Mouse (Mus musculus): ENCODE results near the gene Ust.

Gene Ust

DNA sequence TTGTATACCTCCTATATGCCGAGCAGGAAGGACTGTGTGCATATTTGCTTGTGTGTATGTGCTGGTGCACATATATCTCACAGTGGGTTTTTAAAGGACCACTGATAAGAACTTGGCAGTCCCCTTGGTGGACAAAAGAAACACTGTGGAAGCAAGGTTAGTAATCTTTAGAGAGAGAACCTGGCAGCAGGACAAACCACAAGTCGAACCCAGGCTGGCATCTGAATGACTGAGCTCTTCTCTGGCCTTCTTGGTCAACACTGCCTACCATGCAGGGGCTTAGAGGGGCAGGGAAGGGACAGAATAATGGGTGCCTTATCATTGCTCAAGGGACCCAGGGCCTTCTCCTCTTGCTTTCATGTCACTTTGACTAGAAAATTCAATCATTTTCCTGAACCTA lies 294.0 kb downstream of the Ust start:
- DNase-seq (ENCODE audit: extremely low spot score) = no peak

DNA sequence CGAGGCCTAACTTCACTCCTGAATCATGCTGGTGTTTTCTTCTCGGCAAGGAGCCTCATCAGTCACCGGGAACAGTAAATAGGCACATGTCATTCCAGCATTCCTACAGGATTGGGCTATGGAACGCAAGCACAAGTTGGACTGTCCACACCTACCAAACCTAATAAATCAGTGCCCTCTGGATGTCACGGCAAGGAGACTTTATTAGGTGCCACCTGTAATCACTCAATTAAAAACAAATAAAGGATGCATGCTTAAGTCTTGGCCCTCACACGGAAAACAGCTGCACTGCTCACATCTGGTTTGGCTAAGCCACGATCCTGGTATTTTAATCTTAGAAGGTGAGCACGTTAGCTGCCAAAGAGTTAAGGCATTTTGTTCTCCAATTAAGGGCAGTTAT lies 294.6 kb downstream of the Ust start:
- DNase-seq (ENCODE audit: extremely low spot score) = no peak

DNA sequence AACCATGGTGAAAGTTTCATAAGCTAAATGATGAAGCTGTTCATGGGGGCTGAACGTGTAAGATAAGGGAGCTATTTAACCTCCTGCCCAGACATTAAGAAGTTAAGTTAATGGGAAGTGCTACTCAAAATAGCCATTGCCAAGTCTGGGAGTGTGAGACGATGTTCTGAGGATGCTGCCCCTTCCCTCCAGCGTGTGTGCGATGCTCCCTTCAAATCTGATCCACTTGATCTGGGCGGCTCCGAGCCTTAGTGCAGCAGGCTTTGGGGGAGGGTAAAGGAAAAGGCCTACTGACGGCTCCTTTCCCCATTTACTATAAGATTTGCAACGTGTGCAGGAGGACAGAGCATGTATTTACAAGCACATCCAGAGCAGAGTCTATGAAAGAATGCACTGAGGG lies 301.7 kb downstream of the Ust start:
- DNase-seq (ENCODE audit: extremely low spot score) = no peak

DNA sequence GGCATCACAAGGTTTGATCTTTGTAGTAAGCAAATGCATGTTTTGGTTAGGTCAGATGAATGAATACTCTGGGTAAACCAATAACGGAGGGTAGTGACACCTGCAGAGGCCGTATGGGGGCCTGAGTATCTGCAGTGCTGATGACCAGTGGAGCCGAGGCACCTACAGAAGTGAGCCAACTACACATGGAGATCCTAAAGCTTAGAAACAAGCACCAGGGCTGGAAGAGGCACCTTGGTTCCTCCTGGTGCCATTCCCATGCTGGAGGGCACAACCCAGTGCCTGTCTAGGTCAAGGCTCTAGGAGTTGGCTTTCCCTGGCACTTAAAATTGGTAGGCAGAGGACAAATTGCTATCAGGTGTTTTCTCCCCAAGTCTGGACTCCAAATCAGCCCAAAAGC lies 303.4 kb downstream of the Ust start:
- DNase-seq (ENCODE audit: extremely low spot score) = no peak

DNA sequence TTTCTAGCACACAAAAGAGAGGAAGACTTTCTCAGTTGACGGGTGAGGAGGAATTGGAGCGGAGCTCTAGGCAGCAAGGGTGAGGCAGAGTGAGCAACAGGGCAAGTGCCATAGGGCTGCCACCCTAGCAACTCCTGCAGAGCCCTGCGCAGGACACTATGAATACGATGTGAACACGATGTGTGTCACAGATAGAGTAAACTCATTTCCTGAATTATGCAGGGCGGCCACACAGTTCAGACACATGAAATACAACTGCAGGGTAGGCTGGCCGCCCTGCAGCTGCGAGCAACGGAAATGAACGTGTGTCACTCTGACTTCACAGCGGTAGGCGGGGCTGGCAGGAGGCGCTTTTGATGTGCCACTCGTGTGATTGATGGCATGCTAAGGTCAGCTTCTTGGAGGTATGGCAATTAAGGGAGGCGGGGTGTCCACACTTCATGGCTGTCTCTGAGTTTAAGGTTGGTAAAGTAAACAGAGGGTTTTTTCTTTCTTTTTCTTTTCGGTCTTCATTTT lies 304.7 kb downstream of the Ust start:
- DNase-seq (ENCODE audit: extremely low spot score) = peak; percentile 71

DNA sequence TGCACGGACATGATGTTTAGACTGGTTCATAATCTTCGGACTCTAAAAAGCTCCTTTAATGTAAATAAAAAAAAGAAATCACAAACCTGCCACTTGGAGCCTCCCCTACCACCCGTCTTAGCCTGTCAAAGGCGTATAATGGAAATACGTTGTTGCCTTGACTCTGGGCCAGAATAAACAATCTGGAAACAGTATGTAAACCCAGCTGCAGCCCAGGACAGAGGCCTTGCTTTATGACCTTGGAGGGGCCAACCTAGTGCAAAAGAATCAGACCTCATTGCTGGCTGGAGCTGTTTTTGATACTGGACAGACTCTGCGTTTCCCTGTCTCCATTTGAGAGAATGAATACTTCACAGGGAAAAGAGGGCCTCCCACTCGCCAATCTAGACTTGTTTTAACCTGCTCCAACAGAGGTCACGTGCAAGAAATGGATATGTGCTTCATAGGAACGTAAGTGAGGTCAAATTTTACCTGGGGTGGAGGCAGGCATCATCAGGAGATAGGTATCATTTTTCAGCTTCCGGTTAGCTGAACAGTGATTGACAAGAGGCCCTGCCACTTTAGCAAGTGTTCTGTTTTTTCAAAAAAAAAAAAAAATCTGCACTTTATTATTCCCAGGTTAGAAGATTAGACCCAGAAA lies 305.2 kb downstream of the Ust start:
- DNase-seq (ENCODE audit: extremely low spot score) = peak; percentile 29

DNA sequence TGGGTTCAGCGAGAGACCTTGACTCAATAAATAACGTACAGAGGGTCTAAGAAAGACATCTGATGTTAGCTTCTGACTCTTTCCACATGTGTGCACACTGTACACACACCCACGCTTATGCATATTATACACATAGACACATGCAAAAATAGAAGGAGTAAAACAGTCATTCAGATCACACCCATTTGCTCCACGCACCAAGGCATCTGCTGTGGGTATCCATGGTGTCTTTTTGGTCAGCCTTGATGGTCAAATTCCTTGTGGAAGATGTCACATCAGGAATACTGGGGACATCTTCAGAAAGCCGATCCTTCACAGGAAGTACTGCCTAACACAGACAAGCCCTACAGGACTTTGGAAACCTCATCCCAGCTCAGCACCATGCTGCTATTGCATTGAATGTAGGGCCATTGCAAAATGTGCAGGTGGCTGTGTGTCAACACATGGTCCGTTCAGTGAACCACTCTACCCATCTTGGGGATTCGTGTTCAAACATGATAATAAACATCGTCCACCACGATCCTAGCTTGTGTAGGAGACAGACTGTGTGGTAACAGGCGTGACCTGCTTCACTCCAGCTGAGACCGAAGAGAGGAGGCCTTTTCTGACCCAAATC lies 305.9 kb downstream of the Ust start:
- DNase-seq (ENCODE audit: extremely low spot score) = no peak

DNA sequence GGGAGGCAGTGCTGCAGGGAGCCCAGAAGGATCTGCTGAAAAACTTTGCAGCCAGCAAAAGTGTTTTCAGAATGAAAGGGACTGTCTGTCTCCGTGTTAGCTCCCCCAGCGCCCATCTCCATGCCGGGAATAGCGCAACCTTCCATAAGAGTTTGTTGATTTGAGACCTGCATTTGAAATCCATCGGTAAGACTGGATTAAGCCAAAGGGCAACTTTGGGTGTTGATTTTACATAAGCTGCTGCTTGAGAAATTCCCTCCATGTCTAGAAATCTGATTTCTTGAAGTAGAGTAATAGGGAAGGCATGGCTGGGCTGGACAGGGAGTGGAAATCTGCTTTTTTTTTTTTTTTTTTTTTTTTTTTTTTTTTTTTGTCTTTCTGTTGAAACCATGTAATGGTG lies 306.9 kb downstream of the Ust start:
- DNase-seq (ENCODE audit: extremely low spot score) = no peak

DNA sequence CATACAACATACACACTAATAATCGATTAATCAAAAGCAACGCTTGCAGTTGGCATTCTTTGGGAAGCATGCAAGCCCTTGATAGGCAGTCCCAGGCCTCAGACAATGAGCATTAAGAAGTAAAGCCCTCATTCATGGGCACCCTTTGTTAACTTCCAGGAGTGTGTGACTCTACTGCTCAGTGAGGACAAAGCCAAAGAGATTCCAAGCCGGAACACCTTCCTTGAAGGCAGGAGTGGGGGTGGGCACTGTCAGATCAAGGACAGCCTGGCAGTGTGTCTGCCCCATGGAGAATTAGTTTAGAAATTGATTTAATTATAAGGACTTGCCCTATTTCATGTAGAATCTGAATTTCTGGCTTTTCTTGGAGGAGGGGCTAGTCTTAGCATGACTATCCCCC lies 308.3 kb downstream of the Ust start:
- no peak for DNase-seq (ENCODE audit: extremely low spot score)

DNA sequence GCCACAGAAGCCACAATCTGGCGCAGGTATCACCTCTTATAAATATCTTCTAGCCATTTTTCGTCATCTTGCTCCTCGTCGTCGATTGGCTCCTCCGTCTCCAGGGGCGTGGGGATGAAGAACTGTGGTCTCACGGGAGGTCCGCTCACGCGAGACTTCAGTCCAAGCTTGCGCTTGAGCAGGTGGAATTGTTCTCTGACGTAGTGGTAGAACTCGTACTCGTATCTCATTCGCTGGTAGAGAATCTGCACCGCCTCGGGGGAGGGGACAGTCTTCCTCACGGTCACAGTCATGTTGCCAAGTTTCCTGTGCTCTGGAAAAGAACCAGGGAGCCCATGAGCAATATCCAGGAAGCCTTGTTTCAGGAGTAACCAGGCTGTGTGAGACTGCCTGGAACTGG lies 311.3 kb downstream of the Ust start:
- no peak for DNase-seq (ENCODE audit: extremely low spot score)

DNA sequence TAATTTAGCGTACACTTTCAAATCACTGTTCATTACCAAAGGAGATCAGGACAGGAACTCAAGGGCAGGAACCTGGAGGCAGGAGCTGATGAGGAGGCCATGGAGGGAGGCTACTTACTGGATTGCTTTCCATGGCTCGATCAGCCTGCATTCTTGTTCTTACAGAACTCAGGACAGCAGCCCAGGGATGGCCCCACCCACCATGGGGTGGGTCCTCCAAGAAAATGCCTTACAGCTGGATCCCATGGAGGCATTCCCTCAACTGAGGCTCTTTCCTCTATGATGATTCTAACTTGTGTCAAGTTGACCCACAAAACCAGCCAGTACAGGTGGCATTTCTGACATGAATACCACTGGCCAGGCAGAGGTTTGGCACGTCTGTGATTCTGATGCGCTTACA lies 314.9 kb downstream of the Ust start:
- DNase-seq (ENCODE audit: extremely low spot score) = no peak

DNA sequence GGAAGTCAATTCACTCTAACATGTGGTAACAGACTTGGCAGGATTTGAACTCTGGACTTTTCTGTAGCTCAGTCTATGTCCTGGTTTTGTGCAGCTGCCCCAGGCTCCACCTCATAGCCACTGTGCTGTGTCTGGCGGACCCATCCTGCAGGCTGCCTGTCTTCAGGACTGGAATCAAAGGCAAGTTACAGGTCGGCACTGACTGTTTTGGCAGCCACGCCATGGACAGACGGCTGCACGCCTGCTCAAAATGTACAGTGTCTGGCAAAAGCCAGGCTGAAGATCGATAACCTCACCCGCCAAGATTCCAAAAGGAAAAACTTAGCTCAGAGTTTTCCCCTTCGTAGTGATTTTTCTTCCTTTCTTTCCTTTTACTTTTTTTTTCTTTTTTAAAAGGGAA lies 318.8 kb downstream of the Ust start:
- no peak for DNase-seq (ENCODE audit: extremely low spot score)

DNA sequence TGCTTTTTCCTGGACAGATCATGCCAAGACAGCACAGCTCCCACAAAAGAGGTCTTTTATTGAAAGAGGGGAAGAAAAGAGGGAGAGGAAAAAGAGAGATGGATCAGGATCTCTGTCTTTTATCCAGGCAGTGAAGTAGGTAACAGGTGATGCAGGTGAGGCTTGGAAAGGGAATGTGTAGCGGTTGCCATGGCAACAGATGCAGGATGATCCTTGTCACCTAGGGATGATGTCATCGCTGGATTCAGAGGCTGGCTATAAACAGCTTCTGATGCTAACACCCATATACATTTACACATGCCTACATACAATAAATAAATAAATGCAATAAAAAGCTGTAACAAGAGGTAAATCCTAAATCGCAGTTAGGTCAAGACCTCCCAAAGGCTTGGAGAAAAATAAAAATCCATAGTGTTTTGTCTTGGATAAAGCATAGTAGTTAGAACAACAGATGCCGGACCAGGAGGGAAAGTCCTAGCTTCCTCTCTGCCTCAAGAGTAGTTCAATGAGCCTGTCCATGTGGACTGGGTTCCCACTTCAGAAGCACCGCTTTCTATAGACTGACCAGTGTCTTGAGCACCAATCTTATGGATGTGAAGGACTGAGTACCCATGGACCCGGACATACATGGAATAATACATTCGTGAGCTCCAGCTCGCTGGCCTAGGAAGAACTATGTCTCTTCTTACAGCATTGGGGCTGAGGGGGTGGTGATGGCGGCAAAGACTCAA lies 319.4 kb downstream of the Ust start:
- DNase-seq (ENCODE audit: extremely low spot score) = no peak

DNA sequence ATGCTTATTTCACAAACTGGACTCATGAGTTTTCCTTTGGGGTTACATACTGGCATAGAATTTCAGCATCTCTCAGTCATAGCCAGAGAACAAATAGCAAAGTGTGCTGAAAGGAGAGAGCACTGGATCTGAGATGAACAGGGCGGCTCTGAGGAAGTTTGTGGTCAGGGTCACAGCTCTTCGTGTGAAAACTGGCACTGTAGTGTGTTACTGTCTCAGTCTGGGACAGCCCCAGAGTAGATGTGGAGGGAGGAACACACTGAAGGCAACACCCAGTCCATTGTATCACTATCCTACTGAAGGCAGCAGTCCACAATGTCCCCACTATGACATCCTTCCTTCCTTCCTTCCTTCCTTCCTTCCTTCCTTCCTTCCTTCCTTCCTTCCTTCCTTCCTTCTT lies 321.0 kb downstream of the Ust start:
- no peak for DNase-seq (ENCODE audit: extremely low spot score)

DNA sequence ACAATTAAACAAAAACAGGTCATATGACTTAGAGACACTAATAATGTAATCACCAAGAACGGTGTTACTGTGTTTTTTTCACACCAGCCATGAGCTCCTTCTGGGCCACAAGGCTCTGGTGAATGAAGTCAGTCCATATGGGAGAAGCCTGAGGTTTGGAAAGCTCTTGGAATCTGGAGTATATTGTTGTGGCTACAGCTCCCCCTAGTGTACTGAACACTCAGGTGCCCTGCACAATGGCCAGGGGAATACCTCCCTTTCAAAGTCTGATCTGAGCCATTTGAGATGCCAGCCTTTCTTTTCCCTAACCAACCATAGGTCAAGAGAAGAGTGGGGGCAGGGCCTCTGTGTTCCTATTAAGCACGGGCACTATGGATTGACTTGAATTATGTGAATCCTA lies 322.3 kb downstream of the Ust start:
- DNase-seq (ENCODE audit: extremely low spot score) = peak; percentile 83

DNA sequence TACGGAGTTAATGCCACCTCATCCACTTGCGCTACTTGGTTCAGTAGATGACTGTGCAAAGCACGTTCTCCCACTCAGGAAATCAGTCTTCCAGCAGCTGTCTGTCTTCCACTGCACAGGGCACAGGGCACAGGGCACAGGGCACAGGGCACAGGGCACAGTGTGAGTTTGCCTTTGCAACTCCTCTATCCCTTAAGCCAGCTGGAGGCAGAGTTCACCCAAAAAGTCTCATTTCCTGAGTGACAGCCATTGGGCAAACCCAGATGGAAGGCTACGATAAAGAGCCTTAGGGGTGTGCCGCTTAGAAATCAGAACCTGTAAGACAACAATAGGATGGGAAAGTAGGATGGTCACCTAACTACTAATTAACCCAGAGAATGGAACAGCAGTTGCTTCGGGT lies 322.9 kb downstream of the Ust start:
- no peak for DNase-seq (ENCODE audit: extremely low spot score)

DNA sequence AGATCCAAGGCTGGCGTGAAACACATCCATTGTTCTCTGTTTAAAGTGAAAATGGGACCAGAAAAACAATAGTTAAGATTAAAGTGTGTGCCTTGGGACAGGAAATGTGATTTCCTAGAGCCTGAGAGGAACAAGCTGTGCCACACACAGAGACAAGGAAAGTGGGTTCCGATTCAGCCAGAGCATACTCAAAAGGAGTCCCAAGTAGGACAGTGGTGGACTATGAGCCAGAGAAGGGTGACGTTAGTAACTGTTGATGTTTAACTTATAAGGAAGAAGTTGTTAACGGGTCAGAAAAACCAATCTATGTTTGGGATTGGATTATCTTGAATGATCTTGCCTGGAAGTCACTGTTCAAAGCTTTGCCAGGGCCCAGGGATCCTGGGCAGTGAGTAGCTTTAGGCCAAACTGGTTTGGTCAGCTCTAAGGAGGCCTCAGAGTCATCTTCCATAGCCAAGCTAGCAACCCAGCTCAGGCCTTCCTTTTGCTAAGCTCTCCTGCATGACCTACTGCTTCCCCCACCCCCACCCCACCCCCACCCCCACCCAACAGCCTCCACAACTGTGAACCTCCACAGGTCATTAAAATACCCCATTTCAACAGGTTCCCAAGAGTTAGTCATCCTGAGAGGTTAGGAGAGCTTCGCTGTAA lies 329.2 kb downstream of the Ust start:
- no peak for DNase-seq (ENCODE audit: extremely low spot score)

DNA sequence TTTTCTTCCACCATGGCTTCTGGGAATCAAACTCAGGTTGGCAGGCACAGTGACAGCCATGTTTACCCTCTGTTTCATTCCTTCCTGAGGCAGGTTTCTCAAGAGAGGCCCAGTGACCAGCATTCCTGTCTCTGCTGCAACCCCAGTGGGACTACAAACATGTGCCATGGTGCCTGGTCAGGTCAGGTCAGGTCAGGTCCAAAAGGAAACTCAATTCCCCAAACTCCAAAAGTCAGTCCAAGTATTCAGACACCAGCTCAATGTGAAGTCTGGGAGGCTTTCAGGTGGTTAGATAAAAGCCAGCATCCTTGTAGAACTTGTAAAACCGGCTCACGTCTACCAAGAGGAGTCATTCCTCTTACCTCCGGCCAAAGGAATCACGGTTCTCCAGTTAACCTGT lies 333.0 kb downstream of the Ust start:
- DNase-seq (ENCODE audit: extremely low spot score) = no peak

DNA sequence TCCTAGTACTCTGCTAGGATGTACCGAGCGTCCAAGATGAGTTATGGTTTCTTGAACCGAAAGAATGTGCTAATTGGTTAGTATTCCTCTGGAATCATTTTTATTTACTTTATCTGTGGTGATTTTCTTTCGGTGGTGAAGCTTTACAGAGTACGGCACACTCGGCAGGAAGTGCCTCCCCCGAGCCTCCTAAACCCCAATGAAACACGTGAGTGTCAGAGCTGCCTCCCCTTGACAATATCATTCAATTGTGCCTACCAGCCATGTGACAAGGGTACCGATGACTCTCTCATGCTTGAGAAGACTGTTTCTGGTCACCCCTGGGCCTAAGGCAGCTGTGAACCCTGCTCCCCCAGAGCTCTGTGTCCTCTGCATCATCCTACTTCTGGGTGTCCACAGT lies 333.9 kb downstream of the Ust start:
- no peak for DNase-seq (ENCODE audit: extremely low spot score)

DNA sequence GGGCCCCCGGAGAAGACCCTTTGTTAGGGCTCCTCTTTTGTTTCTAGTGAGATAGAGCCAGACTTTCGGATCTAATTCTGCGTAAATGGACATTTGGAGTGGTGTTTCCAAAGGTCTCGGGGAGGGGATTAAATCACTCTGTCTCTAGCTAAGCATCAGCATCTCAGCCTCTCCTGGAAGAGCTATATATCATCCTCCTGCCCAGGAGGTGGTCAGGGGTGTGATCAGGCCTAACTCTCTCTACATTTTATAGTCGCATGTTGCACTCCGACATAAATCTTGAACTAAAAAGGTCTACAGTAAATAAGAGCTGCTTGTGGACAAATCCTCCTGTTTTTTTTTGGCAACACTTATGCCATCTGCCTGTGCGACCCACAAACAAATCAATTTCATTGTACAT lies 335.5 kb downstream of the Ust start:
- no peak for DNase-seq (ENCODE audit: extremely low spot score)

DNA sequence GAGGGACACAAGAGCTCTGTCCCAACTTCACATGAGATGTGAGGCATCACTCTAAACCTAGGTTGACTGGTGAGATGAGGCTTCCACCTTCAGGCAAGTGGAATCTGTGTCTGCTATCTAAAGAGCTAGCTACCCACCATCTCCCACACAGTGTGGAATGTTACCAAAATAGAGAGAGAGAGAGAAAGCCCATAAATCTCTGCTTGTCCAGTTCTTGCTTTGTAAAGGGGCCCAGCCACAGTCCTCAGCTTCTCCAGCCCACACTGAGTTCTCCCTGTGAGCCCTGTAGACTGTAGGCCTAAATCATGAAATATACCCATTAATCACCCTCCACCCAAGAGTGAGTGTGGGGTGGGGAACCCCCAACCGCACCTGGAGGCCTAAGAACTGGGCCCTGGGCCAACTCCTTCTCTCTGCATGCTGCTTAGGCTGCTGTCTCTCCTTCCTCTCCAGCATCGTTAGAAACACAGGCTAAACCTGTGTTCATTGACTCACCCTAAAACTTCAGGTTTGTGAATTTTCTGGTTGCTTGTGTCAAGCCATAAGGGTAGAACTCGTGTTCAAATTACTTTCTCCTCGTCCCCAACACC lies 336.9 kb downstream of the Ust start:
- no peak for DNase-seq (ENCODE audit: extremely low spot score)

DNA sequence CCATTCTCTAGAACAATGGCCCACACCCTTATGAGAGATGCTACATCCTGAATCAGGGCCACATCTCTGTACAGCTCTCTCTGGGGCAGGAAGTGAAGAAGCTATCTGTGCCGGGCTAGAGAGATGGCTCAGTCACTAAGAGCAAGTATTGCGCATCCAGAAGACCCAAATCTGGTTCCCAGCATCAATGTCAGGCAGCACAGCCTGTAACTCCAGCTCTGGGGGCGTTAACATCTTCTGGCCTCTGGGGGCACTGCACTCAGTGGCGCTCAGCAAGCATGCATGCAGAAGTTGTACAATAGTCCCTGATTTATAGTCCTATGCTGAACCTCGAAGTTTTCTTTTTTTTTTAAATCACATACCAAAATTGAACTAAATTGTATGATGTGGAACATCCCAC lies 341.0 kb downstream of the Ust start:
- DNase-seq (ENCODE audit: extremely low spot score) = no peak

Data from embryo, embryonic 9.5 days (tissue).